Mouse (Mus musculus): ENCODE measurements around the gene Plekhh1.

DNA sequence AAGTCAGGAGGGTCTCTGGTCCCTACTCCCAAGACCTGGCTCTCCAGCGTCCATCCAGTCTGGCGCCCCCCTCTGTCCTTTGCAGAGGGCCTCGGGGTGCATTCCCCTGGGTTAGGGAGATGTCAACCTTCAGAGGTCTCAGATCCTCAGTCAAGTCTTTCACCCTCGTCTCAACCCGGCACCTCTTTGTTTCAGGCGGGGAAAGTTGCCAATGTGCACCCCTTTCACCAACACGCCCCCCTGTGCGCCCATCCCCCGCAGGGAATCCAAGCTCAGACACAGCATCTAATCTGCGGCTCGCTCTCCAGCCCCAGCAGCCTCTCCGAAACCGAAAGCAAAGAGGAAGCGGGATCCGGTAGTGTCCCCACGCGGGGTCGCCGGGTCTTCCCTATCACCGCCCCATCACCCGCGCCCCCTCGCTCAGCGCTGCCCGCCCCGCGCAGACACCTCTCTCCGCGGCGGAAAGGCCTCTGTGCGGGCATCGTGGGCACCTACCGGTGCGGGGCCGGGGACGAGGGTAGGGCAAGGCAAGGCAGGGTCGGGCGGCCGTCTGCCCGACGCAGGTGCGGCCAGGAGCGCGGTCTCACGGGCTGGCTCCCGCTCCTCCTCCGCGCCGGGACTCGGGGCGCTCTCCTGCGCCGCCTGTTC lies 22.4 kb upstream of the Plekhh1 start:
- TF ChIP-seq CTCF (IDR thresholded peaks at IDR 0.05; ENCODE audit: control insufficient read depth, insufficient read depth, insufficient read length) (peak; percentile 38), USF1 (IDR thresholded peaks at IDR 0.05; ENCODE audit: low read depth) (no peak), MYOD1 (IDR thresholded peaks at IDR 0.05; ENCODE audit: control insufficient read depth, insufficient read length, low read depth) (no peak)

Data from C2C12 (cell line).